Mouse (Mus musculus) olfactory bulb, adult 2 months (tissue): ENCODE measurements around the gene Ankrd33. TPM values are rescaled to one million over a fixed set of nuclear protein-coding genes. Genes with fewer than 3 reads are reported as not detected.

Experiments used
- H3K27ac ChIP-seq: fragments of 200-500 bp; 2 replicates; pipeline ENCODE4 v1.5.1; 2012; ENCODE audit warnings: low read depth, low read length; ENCODE audit not compliant: insufficient read depth
- H3K4me1 ChIP-seq: fragments of 200-500 bp; 2 replicates; pipeline ENCODE4 v1.6.1; 2012; ENCODE audit warnings: low read length; ENCODE audit not compliant: control insufficient read depth, insufficient read depth
- H3K4me3 ChIP-seq: fragments of 200-500 bp; 2 replicates; pipeline ENCODE4 v1.5.1; 2012; ENCODE audit warnings: mild to moderate bottlenecking, low read depth, low read length, moderate library complexity; ENCODE audit not compliant: insufficient read depth
- CTCF ChIP-seq: fragments of 200-500 bp; IDR thresholded peaks from 2 replicates; pipeline ENCODE4 v1.5.1; 2012; ENCODE audit warnings: low read depth, mild to moderate bottlenecking, low read length, moderate library complexity; ENCODE audit not compliant: insufficient read depth
- POLR2A ChIP-seq: fragments of 200-500 bp; IDR thresholded peaks from 2 replicates; pipeline ENCODE4 v1.6.1; 2012; ENCODE audit warnings: mild to moderate bottlenecking, low read depth, low read length, moderate library complexity; ENCODE audit not compliant: insufficient read depth
- WGBS: fragments of 180-500 bp; shearing (Covaris S2); methylation state at CpG from one replicate; pipeline ENCODE4 v1.1.7; 2018; 5-methylcytosine and 5-hydroxymethylcytosine counted together
- polyA plus RNA-seq: library from polyadenylated mRNA; stranded (reverse); fragments of >200 nt; gene quantifications from 2 replicates; pipeline ENCODE4 v1.2.4, GENCODE M21; 2012; ENCODE audit warnings: low replicate concordance; ENCODE audit not compliant: missing spikeins, insufficient read depth, insufficient read length

Ankrd33 gene
- polyA plus RNA-seq, 1 experiment, result not detected

- H3K27ac ChIP-seq, result no peak overlapping the region
- TF ChIP-seq CTCF (no peak), POLR2A (no peak)
These were observed 40.4 kb upstream of the Ankrd33 start for GRCm38 (mm10) chr15:101075150-101075549.

GRCm38 (mm10) chr15:101075656-101076055 is 39.9 kb upstream of the Ankrd33 start:
- TF ChIP-seq POLR2A, result no peak
- no peak for TF ChIP-seq CTCF
- Histone ChIP-seq H3K4me3 (no peak overlapping the region), H3K4me1 (peaks cover 28% of the 10 kb centered on the region), H3K27ac (no peak overlapping the region)
- WGBS, result 84% methylated on average over 5 of the region's 5 CpGs

More at GRCm38 (mm10) chr15:101075150-101075549, 40.4 kb upstream of the Ankrd33 start:
- H3K4me1 ChIP-seq, result peaks cover 29% of the 10 kb centered on the region
- H3K4me3 ChIP-seq, result no peak overlapping the region
- WGBS, result 97% methylated on average over 4 of the region's 4 CpGs

DNA sequence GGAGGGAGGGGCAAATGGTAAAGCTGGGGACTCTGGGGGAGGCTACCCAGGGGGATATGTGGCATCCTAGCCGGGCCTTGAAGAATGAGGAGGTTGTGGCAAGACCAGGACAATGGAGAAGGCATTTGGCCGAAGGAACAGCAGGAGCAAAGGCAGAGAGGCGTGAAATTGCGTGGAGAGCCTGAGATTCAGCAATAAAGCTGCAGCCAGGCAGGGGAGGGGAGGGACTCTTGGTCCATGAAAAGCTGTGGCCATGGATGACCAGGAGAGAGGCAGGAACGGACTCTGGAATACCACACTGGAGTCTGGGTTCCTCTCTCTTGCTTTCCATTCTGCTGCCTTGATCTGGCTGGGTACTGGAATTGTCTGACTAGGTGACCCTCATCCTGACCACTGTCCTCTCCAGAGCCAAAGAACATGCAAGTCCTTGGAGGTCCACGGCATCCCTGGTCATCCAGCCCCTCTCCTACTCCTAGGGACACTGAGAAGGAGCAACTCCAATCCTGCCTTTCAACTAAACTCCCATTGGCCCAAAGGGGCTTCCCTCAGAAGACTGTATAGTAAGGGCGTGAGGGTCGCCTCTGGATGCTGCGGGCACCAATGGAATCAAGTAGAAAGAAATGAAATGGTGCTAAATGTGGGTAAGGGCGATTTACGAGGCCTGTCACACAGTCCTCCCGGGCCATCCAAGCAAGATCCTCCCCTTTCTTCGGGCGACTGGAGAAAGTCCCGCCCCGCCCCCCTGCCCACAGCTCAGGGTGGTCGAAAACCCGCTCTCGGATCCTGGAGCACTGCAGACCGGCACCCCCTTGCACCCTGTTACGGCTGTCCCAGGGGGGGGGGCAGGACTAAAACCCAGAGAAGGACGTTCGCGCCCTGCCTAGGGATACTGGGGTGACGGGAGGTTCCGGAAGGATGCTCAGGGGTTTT is 39.2 kb upstream of the Ankrd33 start:
- Histone ChIP-seq H3K4me1 (peaks cover 26% of the 10 kb centered on the region), H3K4me3 (peak overlapping the region; percentile 12), H3K27ac (no peak overlapping the region)
- 38% methylated on average over 26 of the region's 26 CpGs for WGBS
- no peak for TF ChIP-seq POLR2A
- TF ChIP-seq CTCF, result no peak

GRCm38 (mm10) chr15:101077001-101077812 is 38.3 kb upstream of the Ankrd33 start:
- Histone ChIP-seq H3K4me3 (peak overlapping the region; percentile 50), H3K27ac (no peak overlapping the region), H3K4me1 (peaks cover 26% of the 10 kb centered on the region)
- WGBS, result 10% methylated on average over 34 of the region's 34 CpGs
- no peak for TF ChIP-seq POLR2A
- TF ChIP-seq CTCF, result no peak

DNA sequence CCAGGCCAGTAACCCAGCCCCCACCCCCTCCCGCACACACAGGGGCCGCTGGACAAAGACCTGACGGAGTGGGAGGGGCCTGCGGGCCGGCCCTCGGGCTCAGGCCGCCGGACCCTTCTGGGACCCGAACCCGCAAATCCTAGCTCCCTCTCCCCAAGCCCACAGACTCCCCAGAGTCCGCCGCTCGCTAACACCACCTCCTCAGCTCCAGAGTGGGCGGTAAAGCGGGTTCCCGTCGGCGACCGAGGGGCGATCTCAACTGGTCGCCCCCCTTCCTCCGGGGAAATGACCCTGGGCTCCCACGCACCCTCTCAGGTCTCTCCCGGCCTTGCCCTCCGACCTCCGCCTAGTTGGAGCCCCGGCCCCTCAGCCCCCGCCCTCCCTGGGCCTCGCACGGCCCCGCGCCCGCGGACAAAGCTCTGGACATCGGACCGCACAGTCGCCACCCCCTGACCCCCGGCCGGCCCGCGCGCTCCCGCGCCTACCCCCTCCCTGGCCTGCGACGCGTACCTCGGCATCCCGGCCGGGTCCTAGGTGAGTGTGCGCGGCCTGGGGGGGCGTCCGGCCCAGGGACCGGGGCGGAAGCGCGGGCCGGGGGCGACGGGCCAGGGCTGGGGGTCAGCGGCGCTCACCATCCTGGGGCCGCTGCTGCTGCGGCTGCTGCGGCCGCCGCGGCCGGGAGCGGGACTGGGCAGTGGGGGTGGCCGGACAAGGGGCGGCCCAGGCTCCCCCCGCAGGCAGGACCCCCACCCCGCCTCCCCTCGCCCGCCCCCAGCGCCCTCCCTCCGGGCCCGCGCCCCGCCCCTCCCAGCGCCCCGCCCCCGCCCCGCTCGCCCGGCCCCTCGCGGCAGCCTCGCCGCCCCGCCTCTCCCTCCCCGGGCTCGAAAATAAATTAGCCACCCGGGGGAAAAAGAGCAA is 37.5 kb upstream of the Ankrd33 start, which contains the start of gene Fignl2:
Gene Fignl2 (minus strand): TSS at position 755 of the 918 bp plus-strand sequence.
- H3K4me3 ChIP-seq, result peak within 1 kb of the TSS; percentile 50
- H3K27ac ChIP-seq, result no peak within 1 kb of the TSS
- WGBS, result 2% methylated on average over 90 of the region's 96 CpGs
- no peak for TF ChIP-seq CTCF
- no peak for TF ChIP-seq POLR2A
- H3K4me1 ChIP-seq, result peaks cover 26% of the 10 kb centered on the region

- no peak for TF ChIP-seq CTCF
- no peak for TF ChIP-seq POLR2A
- H3K4me1 ChIP-seq, result peaks cover 26% of the 10 kb centered on the region
- H3K27ac ChIP-seq, result no peak overlapping the region
- 6% methylated on average over 30 of the region's 30 CpGs for WGBS
- H3K4me3 ChIP-seq, result peak overlapping the region; percentile 41
These were observed 36.8 kb upstream of the Ankrd33 start for GRCm38 (mm10) chr15:101078731-101079156.

DNA sequence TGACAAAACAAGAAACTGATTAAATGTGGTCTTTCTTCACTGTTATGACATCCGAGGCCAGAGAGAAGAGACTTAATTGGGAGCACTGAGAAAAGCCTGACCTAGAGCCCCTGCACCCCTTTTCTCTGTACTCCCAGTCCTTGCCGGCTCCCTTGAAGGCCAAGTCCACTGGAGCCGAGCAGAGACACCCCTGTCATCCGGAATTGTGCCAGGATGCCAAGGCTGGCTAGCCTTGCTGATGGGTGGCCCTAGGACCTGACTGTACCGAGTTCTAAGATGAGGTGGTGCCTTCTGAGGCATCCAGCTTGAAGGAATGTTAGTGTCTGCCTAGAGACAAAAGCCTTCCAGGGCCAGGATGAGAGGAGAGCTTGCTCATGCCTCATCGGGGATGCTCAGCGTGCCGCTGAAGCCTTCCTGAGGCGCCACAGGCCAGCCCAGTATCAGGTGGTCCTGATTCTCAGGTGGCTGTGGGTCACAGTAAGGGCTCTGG is 35.5 kb upstream of the Ankrd33 start:
- Histone ChIP-seq H3K4me3 (no peak overlapping the region), H3K27ac (no peak overlapping the region), H3K4me1 (peaks cover 26% of the 10 kb centered on the region)
- WGBS, result 88% methylated on average over 9 of the region's 9 CpGs
- TF ChIP-seq CTCF (no peak), POLR2A (no peak)

GRCm38 (mm10) chr15:101081035-101081548 is 34.5 kb upstream of the Ankrd33 start:
- H3K4me3 ChIP-seq, result no peak overlapping the region
- TF ChIP-seq CTCF (no peak), POLR2A (no peak)
- WGBS, result 88% methylated on average over 7 of the region's 7 CpGs
- peaks cover 26% of the 10 kb centered on the region for H3K4me1 ChIP-seq
- no peak overlapping the region for H3K27ac ChIP-seq
